Mouse (Mus musculus): Measurements from ENCODE around the gene Rac1. TPM values are rescaled to one million over a fixed set of nuclear protein-coding genes. Genes with fewer than 3 reads are reported as not detected.
A peak's percentile ranks its signal among the peaks of the same experiment; 100 is the strongest.

The Rac1 gene
- polyA plus RNA-seq, 1 experiment from 2014 or later, result 413 TPM

- H3K27me3 ChIP-seq (replicated peaks; ENCODE audit: control insufficient read depth, insufficient read depth, low read length), result no peaks in the 10 kb centered on the region
- H3K36me3 ChIP-seq (ENCODE audit: control insufficient read depth, insufficient read depth), result peaks cover 36% of the 10 kb centered on the region
- WGBS, result 87% methylated on average over 6 of the region's 6 CpGs
- no peak for ATAC-seq
- no peak overlapping the region for H3K9ac ChIP-seq (ENCODE audit: low read depth, low read length)
- H3K9me3 ChIP-seq (ENCODE audit: control insufficient read depth), result no peaks in the 10 kb centered on the region
- H3K27ac ChIP-seq (ENCODE audit: low read depth, low read length), result 0 out of 2 replicates have a peak overlapping the region, but pooled peaks have one; percentile 9
- no peak overlapping the region for H3K4me3 ChIP-seq (ENCODE audit: low read depth, low read length)
- no peak overlapping the region for H3K4me2 ChIP-seq (replicated peaks; ENCODE audit: low read depth)
- no peak for TF ChIP-seq CTCF (IDR thresholded peaks at IDR 0.05; ENCODE audit: low read depth)
- H3K4me1 ChIP-seq (replicated peaks; ENCODE audit: control insufficient read depth, insufficient read depth, low read length), result peaks cover 7% of the 10 kb centered on the region; the same call in 1 of the 2 replicates
Observed at GRCm38 (mm10) chr5:143467931-143468330, 59.9 kb downstream of the Rac1 start.

- H3K36me3 ChIP-seq (ENCODE audit: control insufficient read depth, insufficient read depth), result peaks cover 34% of the 10 kb centered on the region
- peak overlapping the region; percentile 46; the same call in 1 of the 2 replicates for H3K27ac ChIP-seq (ENCODE audit: low read depth, low read length)
- 65% methylated on average over 23 of the region's 23 CpGs for WGBS
- 0 out of 2 replicates have a peak overlapping the region, but pooled peaks have one; percentile 35 for H3K4me2 ChIP-seq (replicated peaks; ENCODE audit: low read depth)
- H3K4me1 ChIP-seq (replicated peaks; ENCODE audit: control insufficient read depth, insufficient read depth, low read length), result peaks cover 7% of the 10 kb centered on the region; the same call in 1 of the 2 replicates
- H3K4me3 ChIP-seq (ENCODE audit: low read depth, low read length), result no peak overlapping the region
- no peak overlapping the region for H3K9ac ChIP-seq (ENCODE audit: low read depth, low read length)
- ATAC-seq, result peak; percentile 81
- H3K27me3 ChIP-seq (replicated peaks; ENCODE audit: control insufficient read depth, insufficient read depth, low read length), result no peaks in the 10 kb centered on the region
- no peaks in the 10 kb centered on the region for H3K9me3 ChIP-seq (ENCODE audit: control insufficient read depth)
- TF ChIP-seq CTCF (IDR thresholded peaks at IDR 0.05; ENCODE audit: low read depth), result no peak
Observed at GRCm38 (mm10) chr5:143466891-143467669, 60.8 kb downstream of the Rac1 start.

- H3K4me3 ChIP-seq (ENCODE audit: low read depth, low read length), result peak overlapping the region; percentile 78
- 0 out of 2 replicates have a peak overlapping the region, but pooled peaks have one; percentile 69 for H3K9ac ChIP-seq (ENCODE audit: low read depth, low read length)
- 28% methylated on average over 23 of the region's 23 CpGs for WGBS
- H3K4me2 ChIP-seq (replicated peaks; ENCODE audit: low read depth), result peak overlapping the region; percentile 95
- no peak for TF ChIP-seq CTCF (IDR thresholded peaks at IDR 0.05; ENCODE audit: low read depth)
- peak overlapping the region; percentile 70; the same call in 1 of the 2 replicates for H3K27ac ChIP-seq (ENCODE audit: low read depth, low read length)
- no peaks in the 10 kb centered on the region for H3K27me3 ChIP-seq (replicated peaks; ENCODE audit: control insufficient read depth, insufficient read depth, low read length)
- ATAC-seq, result no peak
- H3K4me1 ChIP-seq (replicated peaks; ENCODE audit: control insufficient read depth, insufficient read depth, low read length), result peaks cover 7% of the 10 kb centered on the region; the same call in 1 of the 2 replicates
- H3K9me3 ChIP-seq (ENCODE audit: control insufficient read depth), result no peaks in the 10 kb centered on the region
- H3K36me3 ChIP-seq (ENCODE audit: control insufficient read depth, insufficient read depth), result peaks cover 24% of the 10 kb centered on the region
Observed at GRCm38 (mm10) chr5:143465156-143466085, 62.4 kb downstream of the Rac1 start.

GRCm38 (mm10) chr5:143464757-143465118 lies 63.1 kb downstream of the Rac1 start:
- peak overlapping the region; percentile 69 for H3K9ac ChIP-seq (ENCODE audit: low read depth, low read length)
- H3K27me3 ChIP-seq (replicated peaks; ENCODE audit: control insufficient read depth, insufficient read depth, low read length), result no peaks in the 10 kb centered on the region
- ATAC-seq, result peak; percentile 39; the same call in 1 of the 2 replicates
- H3K4me1 ChIP-seq (replicated peaks; ENCODE audit: control insufficient read depth, insufficient read depth, low read length), result peaks cover 7% of the 10 kb centered on the region; the same call in 1 of the 2 replicates
- WGBS, result under 1% methylated on average over 20 of the region's 20 CpGs
- peak overlapping the region; percentile 70 for H3K27ac ChIP-seq (ENCODE audit: low read depth, low read length)
- no peak for TF ChIP-seq CTCF (IDR thresholded peaks at IDR 0.05; ENCODE audit: low read depth)
- no peaks in the 10 kb centered on the region for H3K9me3 ChIP-seq (ENCODE audit: control insufficient read depth)
- peaks cover 17% of the 10 kb centered on the region for H3K36me3 ChIP-seq (ENCODE audit: control insufficient read depth, insufficient read depth)
- peak overlapping the region; percentile 78 for H3K4me3 ChIP-seq (ENCODE audit: low read depth, low read length)
- peak overlapping the region; percentile 95 for H3K4me2 ChIP-seq (replicated peaks; ENCODE audit: low read depth)

GRCm38 (mm10) chr5:143464100-143464756 lies 63.6 kb downstream of the Rac1 start, which contains the start of gene Daglb:
Gene Daglb (plus strand): TSS chr5:143464584.
- H3K9ac ChIP-seq (ENCODE audit: low read depth, low read length), result peak within 1 kb of the TSS; percentile 69
- 2% methylated on average over 43 of the region's 43 CpGs for WGBS
- peaks cover 7% of the 10 kb centered on the region; the same call in 1 of the 2 replicates for H3K4me1 ChIP-seq (replicated peaks; ENCODE audit: control insufficient read depth, insufficient read depth, low read length)
- H3K4me3 ChIP-seq (ENCODE audit: low read depth, low read length), result peak within 1 kb of the TSS; percentile 78
- ATAC-seq, result peak; percentile 80
- H3K4me2 ChIP-seq (replicated peaks; ENCODE audit: low read depth), result peak within 1 kb of the TSS; percentile 95
- TF ChIP-seq CTCF (IDR thresholded peaks at IDR 0.05; ENCODE audit: low read depth), result no peak
- peak within 1 kb of the TSS; percentile 70 for H3K27ac ChIP-seq (ENCODE audit: low read depth, low read length)
- no peaks in the 10 kb centered on the region for H3K9me3 ChIP-seq (ENCODE audit: control insufficient read depth)
- peaks cover 12% of the 10 kb centered on the region for H3K36me3 ChIP-seq (ENCODE audit: control insufficient read depth, insufficient read depth)
- H3K27me3 ChIP-seq (replicated peaks; ENCODE audit: control insufficient read depth, insufficient read depth, low read length), result no peaks in the 10 kb centered on the region

All from intestine, postnatal 0 days (tissue).